Mouse (Mus musculus) ES-E14 (cell line): ENCODE data around the gene Ptp4a2.

Experiments
- CHD2 ChIP-seq: IDR thresholded peaks from 2 replicates; pipeline ENCODE4 v1.6.1; 2014; ENCODE audit warnings: mild to moderate bottlenecking, low read depth, low read length, inconsistent platforms
- ZC3H11A ChIP-seq: IDR thresholded peaks from 2 replicates; pipeline ENCODE4 v1.6.1; 2012; ENCODE audit warnings: low read depth, mild to moderate bottlenecking, inconsistent platforms, low read length, borderline replicate concordance
- ZNF384 ChIP-seq: IDR thresholded peaks from 2 replicates; pipeline ENCODE4 v1.6.1; 2012; ENCODE audit warnings: low read depth, low read length, inconsistent platforms

GRCm38 (mm10) chr4:129770600-129770999, 40.4 kb upstream of the Ptp4a2 start:
- no peak for TF ChIP-seq ZC3H11A
- TF ChIP-seq CHD2 = no peak
- TF ChIP-seq ZNF384 = no peak
